Mouse (Mus musculus) left cerebral cortex, postnatal 14 days (tissue): ENCODE results near the gene Mtmr6. TPM values are rescaled to one million over a fixed set of nuclear protein-coding genes. Genes with fewer than 3 reads are reported as not detected.
"Not testable (repeated sequence)": the region's sequence is repeated elsewhere in the genome, so short reads cannot be mapped to it uniquely, and the experiment has no call there.

Experiments
- DNase-seq, 2 experiments: peaks; one replicate each; pipeline ENCODE4 v3.0.0; 2021 to 2022; ENCODE audit warnings: low spot score in 2 of 2, mixed read lengths in 1 of 2
- intact Hi-C: fragments of 180-260 bp; cut with DNase I; formaldehyde crosslinking; loops from one replicate; pipeline ENCODE4 v1.15.1; 2025
- total RNA-seq, 2 experiments: library from RNA; stranded (reverse); gene quantifications; 2 replicates each; pipeline ENCODE4 v1.2.3; 2021

The Mtmr6 gene
- total RNA-seq, 2 experiments from 2014 or later, result 101 to 113 TPM

DNA sequence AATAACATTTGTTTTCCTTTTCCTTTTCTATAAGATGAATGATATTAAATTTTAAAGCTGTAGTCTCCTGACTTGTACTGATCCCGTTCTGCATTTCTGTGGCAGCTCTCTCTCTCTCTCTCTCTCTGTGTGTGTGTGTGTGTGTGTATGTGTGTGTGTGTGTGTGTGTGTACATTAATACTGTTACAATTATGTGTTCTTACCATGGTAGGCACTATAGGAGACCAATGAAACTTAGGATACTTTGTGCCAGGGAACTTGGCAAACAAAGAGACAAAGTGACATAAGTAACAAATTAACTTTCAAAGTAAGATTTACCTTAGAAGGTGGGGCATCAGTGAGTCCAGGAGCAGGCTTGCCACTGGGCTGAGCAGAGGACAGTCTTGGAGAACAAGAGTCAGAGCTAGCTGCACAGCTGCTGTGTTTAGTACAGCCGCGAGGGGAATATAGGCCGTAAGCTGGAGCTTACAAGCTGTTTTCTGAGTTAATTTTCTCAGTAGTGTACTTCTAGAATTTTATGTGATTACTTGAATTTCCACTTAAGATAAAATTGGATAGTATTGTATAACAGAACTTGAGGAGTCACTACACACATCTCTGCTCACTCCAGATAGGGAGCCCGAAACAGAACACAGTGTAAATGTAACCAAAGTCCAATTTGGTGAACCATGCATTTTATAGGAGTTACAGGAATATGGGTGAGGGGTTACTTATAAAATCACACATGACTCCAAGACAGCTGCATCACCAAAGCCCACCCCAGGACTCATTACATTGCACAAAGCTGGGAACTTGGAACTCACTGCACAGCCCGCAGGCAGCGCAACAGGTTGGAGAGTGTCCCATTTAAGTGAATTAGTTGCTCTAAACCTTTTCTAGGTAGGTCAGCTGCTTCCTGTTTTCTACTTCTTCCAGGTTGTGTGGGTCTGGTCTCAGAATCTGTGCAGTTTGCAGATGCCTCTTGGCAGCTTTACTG lies 10.6 kb downstream of the Mtmr6 start:
- intact Hi-C loops, result no loop called here

DNA sequence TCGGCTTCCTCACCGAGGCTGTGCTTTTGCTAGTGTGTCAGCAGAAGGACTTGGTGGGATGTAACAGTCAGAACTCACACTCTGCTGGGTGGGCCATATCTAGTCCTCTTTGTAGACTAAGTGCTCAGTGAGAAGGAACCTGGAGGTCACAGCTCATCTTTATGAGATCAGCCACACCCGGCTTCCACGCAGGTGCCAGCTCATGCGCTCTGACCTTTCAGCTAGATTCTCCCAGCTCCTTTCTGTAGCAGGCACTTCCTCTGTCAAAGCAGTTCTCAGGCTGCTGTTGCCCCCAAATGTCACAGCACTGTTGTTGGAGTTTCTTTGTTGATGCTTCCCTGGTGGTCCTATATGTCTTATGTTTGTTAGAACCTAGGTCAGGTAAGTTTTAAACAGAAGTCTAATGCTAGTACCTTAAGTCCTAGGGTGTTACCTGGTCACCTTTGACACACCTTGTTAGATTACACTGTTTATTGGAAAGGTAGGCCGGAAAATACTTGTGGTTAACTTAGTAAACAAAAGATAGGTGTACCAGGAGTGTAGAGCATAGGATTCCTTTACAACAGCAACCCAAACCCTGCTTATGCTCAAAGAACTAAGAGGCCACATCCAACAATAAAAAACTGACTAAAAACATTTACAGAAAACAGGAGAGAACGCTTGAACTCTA lies 21.3 kb downstream of the Mtmr6 start:
- intact Hi-C loops, result no loop called here

More for the DNA sequence above, 10.6 kb downstream of the Mtmr6 start:
- no peak for DNase-seq

DNA sequence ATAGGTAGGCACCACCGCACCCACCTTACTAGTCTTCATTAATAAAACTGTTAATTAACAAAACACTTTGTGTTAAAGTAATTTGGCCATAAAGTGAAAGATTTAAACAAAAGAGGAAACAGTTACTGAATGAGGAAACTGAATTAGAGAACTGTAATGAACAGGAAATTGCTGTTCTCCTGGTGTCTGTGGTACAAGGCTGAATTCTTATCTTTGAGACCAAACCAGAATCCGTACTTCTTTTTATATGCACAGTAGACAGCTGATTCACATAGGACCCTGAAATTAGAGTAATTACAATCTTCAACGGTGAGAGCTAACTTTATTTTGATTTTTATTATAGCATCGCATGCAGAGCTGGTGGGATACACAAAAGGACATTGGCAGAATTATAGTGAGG lies 25.3 kb downstream of the Mtmr6 start:
- intact Hi-C loops, result no loop called here
- DNase-seq, result no peak

More for the DNA sequence above, 21.3 kb downstream of the Mtmr6 start:
- no peak for DNase-seq

DNA sequence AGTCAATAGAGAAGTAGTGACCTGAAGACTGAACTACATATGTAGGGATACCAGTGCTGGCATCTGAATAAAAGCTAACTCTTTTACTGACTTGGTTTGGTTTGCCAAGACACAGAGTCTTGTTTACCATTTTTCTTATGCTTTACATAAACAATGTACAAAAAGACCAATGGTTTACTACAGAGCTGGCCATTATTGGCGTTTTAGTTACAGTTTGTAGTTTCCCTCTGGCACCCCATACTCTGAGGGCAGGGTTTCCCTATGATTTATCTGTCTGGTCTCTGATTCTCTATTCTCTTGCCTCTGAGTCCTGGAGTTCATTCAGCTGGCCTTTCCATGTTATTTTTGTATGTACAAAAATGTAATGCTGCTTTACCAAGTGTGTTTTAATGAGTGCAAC lies 30.5 kb downstream of the Mtmr6 start:
- no peak for DNase-seq
- intact Hi-C loops, result no loop called here

DNA sequence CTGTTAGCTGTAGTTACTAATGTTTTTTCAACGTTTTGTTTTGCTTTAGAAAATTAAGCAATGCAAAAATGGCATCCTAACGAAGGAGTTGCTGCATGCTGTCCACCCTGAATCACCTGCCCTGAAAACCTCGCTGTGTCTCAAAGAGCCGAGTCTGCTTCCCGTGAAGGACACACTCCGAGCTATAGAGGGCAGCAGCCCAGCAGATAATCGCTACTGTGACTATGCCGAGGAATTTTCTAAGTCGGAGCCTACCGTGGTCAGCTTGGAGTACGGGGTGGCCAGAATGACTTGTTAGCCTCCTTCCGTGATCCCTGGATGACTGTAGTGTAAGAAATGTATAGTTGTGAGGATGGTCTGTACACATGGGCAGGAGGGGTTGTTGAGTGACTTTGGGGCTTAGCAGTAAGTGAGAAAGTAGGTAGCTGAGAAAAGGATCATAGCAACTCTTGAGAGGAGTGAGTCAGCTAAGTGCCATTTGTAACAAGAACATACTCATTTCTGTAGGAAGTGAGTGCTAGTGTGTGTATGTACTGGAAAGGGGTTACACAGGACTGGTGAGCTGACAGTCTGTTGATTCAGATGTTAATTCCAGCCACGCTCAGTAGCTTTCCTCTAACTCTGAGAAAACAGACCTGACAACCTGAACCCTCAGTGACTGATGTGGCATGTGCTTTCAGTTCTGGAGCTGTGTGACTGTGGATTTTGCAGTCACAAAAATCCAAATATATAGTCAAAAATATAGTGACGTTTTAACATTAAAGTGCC lies 35.4 kb downstream of the Mtmr6 start:
- intact Hi-C loops, result no loop called here

DNA sequence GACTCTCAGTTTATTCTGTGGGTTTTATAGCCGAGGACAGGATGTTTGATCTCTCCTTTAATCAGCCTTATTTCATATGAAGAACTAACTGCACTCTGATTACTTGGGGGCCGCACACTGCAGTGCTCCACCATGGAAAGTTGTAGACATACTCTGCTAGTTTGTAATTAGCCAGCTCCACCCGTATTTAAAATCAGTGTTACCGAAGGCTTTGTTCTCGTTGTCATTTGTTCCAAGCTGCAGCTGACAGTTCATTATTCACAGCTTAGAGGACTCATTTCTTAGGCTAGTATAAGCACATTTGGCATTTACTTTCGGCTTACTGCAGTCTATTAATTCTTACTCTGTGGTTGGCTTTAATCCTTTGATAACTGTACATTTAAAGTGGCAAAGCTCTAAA lies 36.0 kb downstream of the Mtmr6 start:
- DNase-seq, result no peak
- intact Hi-C loops, result no loop called here

More for the DNA sequence above, 35.4 kb downstream of the Mtmr6 start:
- DNase-seq, result no peak

DNA sequence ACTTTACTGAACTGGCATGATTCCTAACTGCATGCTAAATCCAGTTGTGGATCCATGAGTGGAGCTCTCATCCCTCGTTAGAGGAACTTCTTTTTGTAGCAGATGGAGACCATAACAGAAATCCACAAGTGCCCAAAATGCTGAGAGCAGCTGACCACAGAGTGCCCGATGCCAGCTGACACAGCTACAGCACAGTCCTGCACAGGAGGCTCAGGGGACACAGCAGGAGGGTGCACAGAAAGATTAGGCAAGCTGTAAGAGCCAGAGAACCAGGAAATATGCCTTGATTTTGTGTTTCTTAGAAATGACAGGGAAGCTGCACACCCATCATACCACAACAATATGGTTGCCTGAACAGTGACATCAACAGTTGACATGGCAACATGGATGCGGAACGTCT lies 37.4 kb downstream of the Mtmr6 start:
- DNase-seq, result no peak
- intact Hi-C loops, result no loop called here

DNA sequence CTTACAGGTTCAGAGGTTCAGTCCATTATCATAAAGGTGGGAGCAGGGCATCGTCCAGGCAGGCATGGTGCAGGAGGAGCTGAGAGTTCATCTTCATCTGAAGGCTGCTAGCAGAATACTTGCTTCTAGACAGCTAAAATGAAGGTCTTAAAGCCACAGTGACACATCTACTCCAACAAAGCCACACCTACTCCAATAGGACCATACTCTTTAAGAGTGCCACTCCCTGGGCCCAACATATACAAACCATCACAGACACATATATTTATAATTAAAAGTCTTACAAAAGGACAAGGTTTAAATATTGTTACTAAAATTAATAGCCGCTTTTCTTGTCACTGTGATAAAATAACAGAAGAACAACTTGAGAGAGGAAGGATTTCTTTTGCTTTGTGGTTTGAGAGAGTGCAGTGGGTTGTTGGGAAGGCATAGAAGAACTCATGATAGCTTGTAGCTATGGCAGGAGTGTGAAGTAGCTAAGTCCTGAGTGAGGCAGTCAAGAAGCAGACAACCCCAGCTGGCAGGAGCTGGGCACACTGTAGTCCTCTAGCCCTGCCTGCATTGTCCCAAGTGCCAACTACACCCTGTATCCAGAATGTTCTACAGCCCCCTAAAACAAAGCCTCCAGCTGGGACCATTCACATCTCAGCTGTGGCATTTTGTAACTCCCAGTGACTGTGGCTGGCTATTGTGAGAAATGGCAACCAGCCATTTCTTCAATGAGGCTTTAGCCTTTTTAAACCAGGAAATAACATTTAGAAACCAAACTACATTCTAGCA lies 39.6 kb downstream of the Mtmr6 start:
- peak in 1 of 2 experiments; percentile 18 for DNase-seq
- intact Hi-C loops, result loop anchor here (5.0 kb wide), 1 partner anchor 73 kb away; no protein-coding TSS in a partner anchor

DNA sequence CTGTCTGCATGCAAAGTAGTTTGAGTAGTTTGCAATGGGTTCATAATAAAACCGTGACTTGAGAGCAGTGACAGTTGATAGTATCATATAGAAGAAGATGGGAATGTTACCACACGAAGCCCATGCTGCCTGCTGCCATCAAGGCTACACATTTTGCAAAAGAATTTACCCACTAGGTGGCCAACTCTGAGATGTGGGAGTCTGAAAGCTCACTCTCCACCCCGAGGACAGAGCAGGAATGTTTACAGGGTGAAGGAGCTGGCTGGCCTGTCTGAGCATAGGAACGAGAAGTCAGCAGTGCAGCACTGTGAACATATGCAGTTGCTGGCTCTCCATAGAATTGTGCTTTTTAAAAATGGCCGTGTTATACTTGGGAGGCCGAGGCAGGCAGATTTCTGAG lies 43.1 kb downstream of the Mtmr6 start:
- peak in 1 of 2 experiments; percentile 10 for DNase-seq
- intact Hi-C loops, result loop anchor here (5.0 kb wide), 1 partner anchor 69 kb away; no protein-coding TSS in a partner anchor

DNA sequence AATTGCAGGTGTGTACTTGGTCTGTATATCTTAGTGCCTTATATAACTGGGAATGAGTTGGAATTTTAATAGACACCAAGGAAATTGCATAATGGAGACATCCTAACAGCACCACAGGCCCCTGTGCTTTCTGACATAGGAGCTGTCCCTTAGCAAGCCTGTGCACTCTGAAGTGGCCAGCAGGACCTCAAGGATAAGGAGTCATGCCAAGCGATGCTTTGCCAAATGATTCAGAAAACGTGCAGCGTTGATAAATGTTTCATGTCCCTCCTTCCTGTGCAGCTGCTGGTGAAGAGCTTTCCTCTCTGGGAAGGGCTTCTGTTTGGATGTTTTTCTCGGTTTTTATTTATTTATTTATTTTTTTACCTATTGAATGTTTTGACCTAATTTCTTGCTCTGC lies 45.7 kb downstream of the Mtmr6 start:
- intact Hi-C loops, result no loop called here
- no peak for DNase-seq

DNA sequence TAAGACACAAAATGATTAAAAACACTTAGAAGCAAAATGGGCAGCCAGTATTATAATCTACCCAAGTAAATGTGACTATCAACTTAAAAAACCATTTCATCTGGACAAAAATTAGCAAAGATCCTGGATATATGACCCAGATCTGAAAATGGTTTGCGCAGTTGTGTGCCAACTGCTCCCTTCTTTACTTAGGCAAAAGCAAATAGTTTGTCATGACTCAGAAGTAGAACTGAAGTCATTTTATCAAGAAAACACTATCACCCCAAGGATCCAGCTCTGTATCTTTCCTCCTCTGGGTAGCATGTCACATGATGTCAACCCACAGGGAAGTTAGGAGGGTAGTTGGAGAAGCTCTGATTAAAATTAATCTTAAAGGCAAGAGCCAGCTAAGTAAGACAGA lies 54.2 kb downstream of the Mtmr6 start:
- no peak for DNase-seq
- intact Hi-C loops, result loop anchor here (5.0 kb wide), 1 partner anchor 48 kb away; no protein-coding TSS in a partner anchor

DNA sequence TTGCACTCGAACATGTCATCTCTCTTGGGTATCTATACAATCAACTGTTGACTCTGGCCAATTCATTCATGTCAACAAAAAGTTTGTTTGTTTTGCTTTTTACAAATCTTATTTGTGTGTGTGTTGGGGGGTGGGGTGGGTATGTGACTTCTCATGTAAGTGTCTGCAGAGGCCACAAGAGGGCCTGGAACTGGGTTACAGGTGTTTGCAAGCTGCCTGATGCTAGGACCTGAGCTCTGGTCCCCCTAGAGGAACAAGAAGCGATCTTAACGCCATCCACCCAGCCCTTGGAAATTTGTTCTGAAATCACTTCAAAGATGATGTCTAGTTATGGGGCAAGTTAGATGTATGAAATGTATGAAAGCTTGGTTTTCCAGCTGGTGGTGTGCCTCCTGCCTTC lies 55.8 kb downstream of the Mtmr6 start:
- intact Hi-C loops, result no loop called here

DNA sequence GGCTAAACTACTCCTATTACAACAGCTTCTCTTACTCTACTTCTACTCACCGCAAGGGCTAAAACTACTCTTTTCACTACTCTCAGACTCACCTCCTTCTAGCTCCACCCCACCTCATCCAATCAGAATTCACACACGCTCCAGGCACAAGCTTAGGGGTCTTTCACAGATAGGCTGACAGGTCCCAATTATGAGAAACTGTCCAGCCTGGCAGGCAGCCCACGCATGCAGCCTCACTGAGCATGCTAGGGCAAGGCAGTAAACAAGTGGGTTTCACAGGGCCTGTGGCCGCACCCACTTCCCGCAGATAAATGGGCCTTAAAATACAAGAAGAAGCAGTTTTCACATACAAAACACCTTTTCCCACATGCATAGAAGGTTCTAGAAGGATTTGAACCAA lies 75.0 kb downstream of the Mtmr6 start:
- DNase-seq, intact Hi-C loops: not testable (repeated sequence)

More for the DNA sequence above, 55.8 kb downstream of the Mtmr6 start:
- no peak for DNase-seq

DNA sequence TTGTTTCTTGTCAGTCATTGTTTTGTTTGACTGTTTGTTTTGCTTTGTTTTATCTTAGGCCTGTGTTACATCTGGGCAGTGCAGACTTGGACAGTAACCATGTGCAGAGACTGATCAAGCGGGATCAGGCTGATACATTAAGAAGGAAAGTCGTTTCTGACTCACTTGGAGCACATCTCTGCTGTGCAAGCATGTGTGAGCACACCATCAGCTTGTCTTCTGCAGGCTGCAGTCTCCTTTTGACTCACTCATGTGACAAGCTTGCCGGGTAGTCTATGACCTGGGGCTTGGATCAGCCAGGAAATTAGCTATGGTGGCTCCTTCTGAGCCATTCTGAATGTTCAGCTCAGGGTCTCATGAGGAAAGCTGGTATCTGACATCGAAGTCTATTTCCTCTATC lies 75.5 kb downstream of the Mtmr6 start:
- intact Hi-C loops, result no loop called here
- no peak for DNase-seq

DNA sequence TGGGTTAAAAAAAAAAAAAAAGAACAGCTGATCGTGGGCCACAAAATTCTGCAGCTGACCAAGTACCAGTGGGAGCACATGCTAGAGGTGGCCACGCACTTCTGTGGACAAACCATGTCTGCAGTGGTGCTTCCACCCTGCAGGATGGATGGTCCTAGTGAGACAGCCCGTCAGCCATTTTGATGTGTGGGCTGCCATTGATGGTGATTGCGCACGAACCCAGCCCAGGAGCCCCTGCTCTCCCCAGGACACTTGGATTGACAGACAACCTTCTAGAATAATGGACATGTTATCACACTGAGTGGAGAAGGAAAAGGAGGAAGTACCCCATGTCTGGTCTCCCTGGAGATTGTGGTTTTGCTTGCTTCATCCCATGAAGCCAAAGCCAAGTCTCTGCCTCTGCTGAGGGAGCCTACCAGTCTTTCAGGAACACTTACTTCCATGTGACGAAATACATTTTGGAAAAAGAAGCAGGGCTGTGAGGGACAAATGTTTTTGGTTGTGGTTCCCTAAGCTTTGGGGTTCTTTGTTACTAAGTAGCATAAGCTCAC lies 80.4 kb downstream of the Mtmr6 start:
- DNase-seq, result peak in 1 of 2 experiments; percentile 1
- intact Hi-C loops, result no loop called here
